Mouse (Mus musculus): ENCODE measurements around the gene Nubp1.

- TF ChIP-seq CTCF (IDR thresholded peaks at IDR 0.05; ENCODE audit: control insufficient read depth, insufficient read depth, insufficient replicate concordance, low read depth, low read length): no peak
- no peak for TF ChIP-seq POLR2A (IDR thresholded peaks at IDR 0.05; ENCODE audit: control insufficient read depth, low read depth, low read length)
Observed at GRCm38 (mm10) chr16:10392587-10392986, 19.2 kb upstream of the Nubp1 start.
